Comparison of ENCODE assay signal across 23 mouse cellular contexts in the genomic region with DNA sequence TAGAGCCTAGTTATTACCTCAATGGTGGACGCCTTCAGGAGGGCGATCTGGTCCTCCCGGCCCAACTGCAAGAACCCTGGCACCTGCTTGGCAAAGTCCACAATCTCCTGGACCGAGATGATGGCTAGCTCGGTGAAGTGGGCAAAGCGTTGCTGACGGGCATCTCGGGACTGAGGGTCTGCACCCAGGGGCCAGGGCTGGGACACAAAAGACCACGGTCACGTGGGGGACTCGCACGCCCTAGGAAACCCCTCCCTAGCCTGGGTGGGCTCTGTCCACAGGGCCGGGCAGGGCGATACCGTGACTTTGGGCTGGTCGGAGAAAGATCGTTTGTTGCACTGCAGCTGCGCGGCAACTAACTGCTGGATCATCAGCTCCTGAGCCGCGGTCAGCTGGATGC. TPM values are rescaled to one million over a fixed set of nuclear protein-coding genes. Genes with fewer than 3 reads are reported as not detected.
DNase-seq lines count a peak whose midpoint lies in the region; ATAC-seq and TF ChIP-seq lines count a peak whose summit lies in the region.
"Had no signal": no experiment of that assay in that cellular context is flagged by ENCODE, and none has a peak within 500 bp of the region (broad histone marks: within the 10 kb centered on the region; RNA-seq: fewer than 3 reads in every experiment).

No protein-coding gene starts in this region.

- H3K27me3 ChIP-seq in forebrain, embryonic 10.5 days (ENCODE audit: poor library complexity, severe bottlenecking): no peaks in the 10 kb centered on the region
- peaks cover 2% of the 10 kb centered on the region; the same call in 1 of the 2 replicates for H3K27me3 ChIP-seq in forebrain, embryonic 15.5 days
- no peaks in the 10 kb centered on the region for H3K27me3 ChIP-seq in liver, embryonic 11.5 days (replicated peaks; ENCODE audit: control insufficient read depth, insufficient read depth, low read length)
- no peaks in the 10 kb centered on the region; the same call in 1 of the 2 replicates for H3K27me3 ChIP-seq in liver, embryonic 12.5 days (replicated peaks)
- H3K27me3 ChIP-seq in E14TG2a.4 (ENCODE audit: insufficient read depth, low read length): no peaks in the 10 kb centered on the region
- H3K27me3 ChIP-seq: CH12.LX; embryonic facial prominence, embryonic 15.5 days; hindbrain, embryonic 15.5 days had no signal

- H3K9me3 ChIP-seq in forebrain, embryonic 10.5 days: peaks cover 5% of the 10 kb centered on the region; the same call in 1 of the 2 replicates
- H3K9me3 ChIP-seq in forebrain, embryonic 15.5 days: no peaks in the 10 kb centered on the region
- peaks cover 2% of the 10 kb centered on the region; the same call in 1 of the 2 replicates for H3K9me3 ChIP-seq in liver, embryonic 11.5 days (ENCODE audit: control insufficient read depth, low read length)
- H3K9me3 ChIP-seq in liver, embryonic 12.5 days (replicated peaks): no peaks in the 10 kb centered on the region
- no peaks in the 10 kb centered on the region for H3K9me3 ChIP-seq in E14TG2a.4 (ENCODE audit: low read length)
- H3K9me3 ChIP-seq in ES-E14 (ENCODE audit: control insufficient read depth, insufficient read depth, low read depth, low read length): no peaks in the 10 kb centered on the region
- H3K9me3 ChIP-seq: embryonic facial prominence, embryonic 15.5 days; forebrain, embryonic 13.5 days; heart, embryonic 12.5 days; hindbrain, embryonic 15.5 days had no signal

- no peak for TF ChIP-seq CTCF in E14TG2a.4 (conservative IDR thresholded peaks at IDR 0.05; ENCODE audit: low read length)

- no peak overlapping the region for H3K9ac ChIP-seq in forebrain, embryonic 15.5 days (replicated peaks)
- H3K9ac ChIP-seq in liver, embryonic 11.5 days (ENCODE audit: low read depth, low read length): no peak overlapping the region
- no peak overlapping the region for H3K9ac ChIP-seq in liver, embryonic 12.5 days
- H3K9ac ChIP-seq in ES-E14 (ENCODE audit: insufficient read depth, low read depth, low read length, poor library complexity, severe bottlenecking): peak overlapping the region; percentile 49
- H3K9ac ChIP-seq: embryonic facial prominence, embryonic 15.5 days; heart, embryonic 12.5 days; hindbrain, embryonic 15.5 days had no signal

- in situ Hi-C loops in ES-E14 (cut with MboI; ENCODE audit: low sequenced_read_pairs in 2 of 2, unreplicated experiment in 2 of 2): no loop called here

- WGBS in forebrain, embryonic 10.5 days: 92% methylated on average over 21 of the region's 21 CpGs
- 92% methylated on average over 21 of the region's 21 CpGs for WGBS in forebrain, embryonic 15.5 days
- 93% methylated on average over 21 of the region's 21 CpGs for WGBS in liver, embryonic 11.5 days
- 92% methylated on average over 21 of the region's 21 CpGs for WGBS in liver, embryonic 12.5 days (ENCODE audit: insufficient replicate concordance)

- peaks cover 43% of the 10 kb centered on the region for H3K36me3 ChIP-seq in forebrain, embryonic 10.5 days (replicated peaks)
- peaks cover 24% of the 10 kb centered on the region for H3K36me3 ChIP-seq in forebrain, embryonic 15.5 days
- H3K36me3 ChIP-seq in liver, embryonic 11.5 days (ENCODE audit: control insufficient read depth, insufficient read depth, low read length): peaks cover 27% of the 10 kb centered on the region
- H3K36me3 ChIP-seq in liver, embryonic 12.5 days: peaks cover 43% of the 10 kb centered on the region
- peaks cover 56% of the 10 kb centered on the region for H3K36me3 ChIP-seq in E14TG2a.4 (ENCODE audit: insufficient read depth, low read length)
- peaks cover 24% of the 10 kb centered on the region; the same call in 1 of the 2 replicates for H3K36me3 ChIP-seq in ES-E14 (ENCODE audit: control insufficient read depth, insufficient read depth, low read length, poor library complexity, severe bottlenecking)

- ATAC-seq in forebrain, embryonic 15.5 days (replicated peaks): no peak
- no peak for ATAC-seq in liver, embryonic 11.5 days (replicated peaks; ENCODE audit: low FRiP score)
- ATAC-seq in liver, embryonic 12.5 days: no peak
- ATAC-seq: forebrain, embryonic 13.5 days; intestine, embryonic 16.5 days had no signal

- peaks cover 40% of the 10 kb centered on the region for H3K4me1 ChIP-seq in forebrain, embryonic 10.5 days
- peaks cover 29% of the 10 kb centered on the region for H3K4me1 ChIP-seq in forebrain, embryonic 15.5 days
- peaks cover 19% of the 10 kb centered on the region for H3K4me1 ChIP-seq in liver, embryonic 11.5 days (replicated peaks; ENCODE audit: control insufficient read depth, insufficient read depth, low read length)
- peaks cover 41% of the 10 kb centered on the region for H3K4me1 ChIP-seq in liver, embryonic 12.5 days
- peaks cover 76% of the 10 kb centered on the region for H3K4me1 ChIP-seq in E14TG2a.4 (replicated peaks; ENCODE audit: low read depth, low read length)
- peaks cover 2 to 16% of the 10 kb centered on the region in 2 experiments; a peak in 1 of 4 replicates for H3K4me1 ChIP-seq in ES-E14 (ENCODE audit: control insufficient read depth in 2 of 2, insufficient read depth in 2 of 2, low read length in 2 of 2, poor library complexity in 1 of 2)

- no peak overlapping the region for H3K4me2 ChIP-seq in forebrain, embryonic 15.5 days (replicated peaks)
- no peak overlapping the region for H3K4me2 ChIP-seq in liver, embryonic 11.5 days
- no peak overlapping the region for H3K4me2 ChIP-seq in liver, embryonic 12.5 days
- H3K4me2 ChIP-seq: embryonic facial prominence, embryonic 15.5 days; forebrain, embryonic 13.5 days; heart, embryonic 12.5 days; hindbrain, embryonic 15.5 days had no signal

- no peak for DNase-seq in forebrain, embryonic 10.5 days (ENCODE audit: extremely low spot score, low spot score)
- DNase-seq in liver, embryonic 11.5 days (ENCODE audit: low spot score): no peak
- no peak for DNase-seq in ES-E14 (ENCODE audit: low read depth, low spot score)
- DNase-seq in spleen, postnatal 14 days (ENCODE audit: low spot score in 2 of 2): no peak
- DNase-seq in c-Kit-positive CD71-positive TER-119-positive erythroid progenitor cells, embryonic 14.5 days (ENCODE audit: low spot score): no peak
- DNase-seq: adrenal gland, postnatal 10 days; gastrocnemius, postnatal 36 days; heart, adult 18-20 months; kidney, adult 2 months had no signal

- H3K27ac ChIP-seq in forebrain, embryonic 10.5 days: no peak overlapping the region
- H3K27ac ChIP-seq in forebrain, embryonic 15.5 days (replicated peaks): no peak overlapping the region
- 0 out of 2 replicates have a peak overlapping the region, but pooled peaks have one; percentile 19 for H3K27ac ChIP-seq in liver, embryonic 11.5 days (ENCODE audit: low read depth, low read length)
- no peak overlapping the region for H3K27ac ChIP-seq in liver, embryonic 12.5 days
- H3K27ac ChIP-seq in ES-E14 (ENCODE audit: insufficient read depth, low read depth, low read length, poor library complexity, severe bottlenecking): no peak overlapping the region
- H3K27ac ChIP-seq: embryonic facial prominence, embryonic 15.5 days; forebrain, embryonic 13.5 days; hindbrain, embryonic 15.5 days had no signal

- 0 out of 2 replicates have a peak overlapping the region, but pooled peaks have one; percentile 14 for H3K4me3 ChIP-seq in forebrain, embryonic 10.5 days
- H3K4me3 ChIP-seq in forebrain, embryonic 15.5 days: no peak overlapping the region
- H3K4me3 ChIP-seq in liver, embryonic 11.5 days (ENCODE audit: low read depth, low read length): no peak overlapping the region
- H3K4me3 ChIP-seq in liver, embryonic 12.5 days: no peak overlapping the region
- H3K4me3 ChIP-seq in E14TG2a.4 (replicated peaks; ENCODE audit: low read length) (peak overlapping the region; percentile 74), ES-E14 (ENCODE audit: insufficient read depth in 1 of 2, low read depth in 1 of 2, low read length in 2 of 2, poor library complexity in 1 of 2, severe bottlenecking in 1 of 2) (peak overlapping the region; percentile 48 to 57; a peak in 3 of 4 replicates)
- H3K4me3 ChIP-seq: embryonic facial prominence, embryonic 15.5 days; erythroblast, embryonic 14.5 days; forebrain, embryonic 13.5 days; heart, embryonic 12.5 days; hindbrain, embryonic 15.5 days had no signal

RNA-seq across cellular contexts. Expression of a gene that starts 2.5 kb away (rescaled TPM):
- 74.6 and 76.2 TPM in 2 replicates for polyA plus RNA-seq in forebrain, embryonic 10.5 days (2016; fragmentation: Nextera tagmentation; extraction: Ambion mirVana)
- 70.5 and 79.5 TPM in 2 replicates for polyA plus RNA-seq in forebrain, embryonic 15.5 days (2015; fragmentation: Nextera tagmentation; extraction: Ambion mirVana)
- 65.6 and 69.2 TPM in 2 replicates for polyA plus RNA-seq in liver, embryonic 11.5 days (2014; fragmentation: Nextera tagmentation; extraction: Ambion mirVana)
- 51.9 and 54.1 TPM in 2 replicates for polyA plus RNA-seq in liver, embryonic 12.5 days (2016; fragmentation: Nextera tagmentation; extraction: Ambion mirVana)
- total RNA-seq in ES-E14 (2012; rRNA removed): 78.5 and 144 TPM in 2 replicates

RNA-seq across cellular contexts. Expression of a gene that starts 2.7 kb away (rescaled TPM):
- polyA plus RNA-seq in forebrain, embryonic 10.5 days (2016; fragmentation: Nextera tagmentation; extraction: Ambion mirVana): 190 and 195 TPM in 2 replicates
- polyA plus RNA-seq in forebrain, embryonic 15.5 days (2015; fragmentation: Nextera tagmentation; extraction: Ambion mirVana): 46.9 and 54.1 TPM in 2 replicates
- polyA plus RNA-seq in liver, embryonic 11.5 days (2014; fragmentation: Nextera tagmentation; extraction: Ambion mirVana): 119 and 128 TPM in 2 replicates
- 94.2 and 94.3 TPM in 2 replicates for polyA plus RNA-seq in liver, embryonic 12.5 days (2016; fragmentation: Nextera tagmentation; extraction: Ambion mirVana)
- 108 and 156 TPM in 2 replicates for total RNA-seq in ES-E14 (2012; rRNA removed)

RNA-seq across cellular contexts. Expression of a gene that starts 19.4 kb away (rescaled TPM):
- polyA plus RNA-seq in forebrain, embryonic 10.5 days (2016; fragmentation: Nextera tagmentation; extraction: Ambion mirVana): not detected in 2 replicates
- not detected in 2 replicates for polyA plus RNA-seq in forebrain, embryonic 15.5 days (2015; fragmentation: Nextera tagmentation; extraction: Ambion mirVana)
- 0.05 TPM in 1 of 2 replicates, not detected in the other for polyA plus RNA-seq in liver, embryonic 11.5 days (2014; fragmentation: Nextera tagmentation; extraction: Ambion mirVana)
- polyA plus RNA-seq in liver, embryonic 12.5 days (2016; fragmentation: Nextera tagmentation; extraction: Ambion mirVana): 0.08 TPM in 1 of 2 replicates, not detected in the other
- 0.67 and 0.90 TPM in 2 replicates for total RNA-seq in ES-E14 (2012; rRNA removed)
- total RNA-seq: gastrocnemius, adult 8-10 months; gastrocnemius, postnatal 36 days had no signal
- polyA plus RNA-seq: forebrain, embryonic 13.5 days; heart, embryonic 12.5 days; hindbrain, embryonic 11.5 days; hindbrain, embryonic 15.5 days had no signal

RNA-seq across cellular contexts. Expression of a gene that starts 20.9 kb away (rescaled TPM):
- 0.29 and 0.48 TPM in 2 replicates for polyA plus RNA-seq in forebrain, embryonic 10.5 days (2016; fragmentation: Nextera tagmentation; extraction: Ambion mirVana)
- polyA plus RNA-seq in forebrain, embryonic 15.5 days (2015; fragmentation: Nextera tagmentation; extraction: Ambion mirVana): 1.0 and 1.6 TPM in 2 replicates
- polyA plus RNA-seq in liver, embryonic 11.5 days (2014; fragmentation: Nextera tagmentation; extraction: Ambion mirVana): 1.4 and 2.1 TPM in 2 replicates
- 2.5 and 3.1 TPM in 2 replicates for polyA plus RNA-seq in liver, embryonic 12.5 days (2016; fragmentation: Nextera tagmentation; extraction: Ambion mirVana)
- 13.7 and 52.5 TPM in 2 replicates for total RNA-seq in ES-E14 (2012; rRNA removed)
- total RNA-seq: MEL had no signal
- polyA plus RNA-seq: heart, embryonic 12.5 days had no signal

RNA-seq across cellular contexts. Expression of a gene that starts 26.8 kb away (rescaled TPM):
- 0.06 and 0.12 TPM in 2 replicates for polyA plus RNA-seq in forebrain, embryonic 10.5 days (2016; fragmentation: Nextera tagmentation; extraction: Ambion mirVana)
- 0.13 and 0.15 TPM in 2 replicates for polyA plus RNA-seq in forebrain, embryonic 15.5 days (2015; fragmentation: Nextera tagmentation; extraction: Ambion mirVana)
- not detected in 2 replicates for polyA plus RNA-seq in liver, embryonic 11.5 days (2014; fragmentation: Nextera tagmentation; extraction: Ambion mirVana)
- not detected in 2 replicates for polyA plus RNA-seq in liver, embryonic 12.5 days (2016; fragmentation: Nextera tagmentation; extraction: Ambion mirVana)
- total RNA-seq in ES-E14 (2012; rRNA removed): 0.80 and 1.6 TPM in 2 replicates
- total RNA-seq: MEL had no signal
- polyA plus RNA-seq: brain, embryonic 14.5 days; erythroblast, embryonic 14.5 days had no signal

Comparison
In these comparisons a context has a peak if more than half of its experiments do, and no peak if none do; other contexts are left out.
1. H3K4me3 ChIP-seq: peak in forebrain, embryonic 10.5 days (single experiment), E14TG2a.4 (single experiment) and ES-E14 (2 of 2); none in forebrain, embryonic 15.5 days (single experiment), liver, embryonic 11.5 days (single experiment) and liver, embryonic 12.5 days (single experiment).